Mouse (Mus musculus) gastrocnemius, postnatal 36 days (tissue): Measurements from ENCODE around the gene Gm11060. TPM values are rescaled to one million over a fixed set of nuclear protein-coding genes. Genes with fewer than 3 reads are reported as not detected.

Experiments
- DNase-seq, 2 experiments: peaks; one replicate each; pipeline ENCODE4 v3.0.0; 2022
- intact Hi-C: fragments of 180-260 bp; cut with DNase I; formaldehyde crosslinking; loops from one replicate; pipeline ENCODE4 v1.15.1; 2025
- total RNA-seq, 2 experiments: library from RNA; stranded (reverse); gene quantifications; 2 replicates each; pipeline ENCODE4 v1.2.3; 2021

Gm11060 gene
- total RNA-seq, 2 experiments from 2014 or later = not detected

DNA sequence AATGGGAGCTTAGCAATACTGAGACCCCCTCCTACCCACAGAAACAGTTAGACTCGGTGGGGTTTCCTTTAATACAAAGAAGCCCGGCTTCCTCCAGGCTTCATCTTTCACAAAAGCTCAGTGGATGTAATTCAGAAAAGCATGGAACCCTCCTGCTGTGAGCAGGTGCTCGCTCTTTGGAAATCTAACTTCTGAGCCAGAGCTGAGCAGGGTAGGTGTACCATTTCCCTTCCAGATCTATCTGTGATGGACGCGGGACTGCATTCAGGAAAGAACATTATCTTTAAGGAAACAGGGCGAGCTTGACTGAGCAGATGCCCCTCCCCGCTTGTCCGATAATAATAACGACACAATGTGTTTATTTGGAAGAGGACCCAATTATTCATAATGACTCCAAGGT lies 22.3 kb downstream of the Gm11060 start:
- intact Hi-C loops = no loop called here

DNA sequence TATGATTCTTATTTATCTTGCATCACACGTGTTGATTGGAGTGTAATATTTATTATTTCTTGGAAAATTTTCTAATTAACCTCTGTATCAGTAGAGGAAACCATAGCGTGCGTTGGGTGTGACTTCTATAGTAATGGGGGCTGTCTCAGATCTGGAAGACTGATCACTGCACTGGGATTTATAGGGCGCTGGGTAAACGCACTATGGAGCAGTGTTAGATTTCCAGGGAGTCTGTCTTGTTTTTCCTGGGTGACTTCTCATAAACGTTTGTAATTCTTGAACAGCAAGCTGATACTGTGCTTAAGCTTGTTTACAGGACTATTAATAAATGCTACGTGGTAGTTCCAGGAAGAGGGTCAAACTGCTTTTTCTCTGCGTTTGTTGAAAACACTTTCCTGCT lies 25.9 kb downstream of the Gm11060 start:
- intact Hi-C loops = no loop called here
- DNase-seq = no peak

More for the DNA sequence above, 22.3 kb downstream of the Gm11060 start:
- DNase-seq = no peak

DNA sequence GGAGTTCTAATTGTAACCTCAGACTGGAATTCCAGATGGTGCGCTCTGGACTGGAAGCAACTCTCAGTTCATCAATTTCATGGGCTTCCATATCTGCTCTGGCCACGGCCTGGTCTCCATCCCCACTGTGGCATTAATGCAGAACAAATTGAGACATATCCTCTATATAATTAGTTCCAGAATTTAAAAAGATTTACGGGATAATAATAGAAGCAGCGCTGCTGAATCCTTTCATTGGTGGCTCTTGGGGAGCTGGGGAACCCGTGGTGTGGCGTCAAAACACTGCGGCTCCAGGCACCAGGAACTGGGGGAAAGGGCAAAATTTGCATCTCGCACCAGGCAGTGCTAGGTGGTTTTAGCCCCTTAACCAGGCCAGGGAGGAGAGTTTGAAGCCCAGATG lies 30.4 kb downstream of the Gm11060 start:
- intact Hi-C loops = no loop called here

DNA sequence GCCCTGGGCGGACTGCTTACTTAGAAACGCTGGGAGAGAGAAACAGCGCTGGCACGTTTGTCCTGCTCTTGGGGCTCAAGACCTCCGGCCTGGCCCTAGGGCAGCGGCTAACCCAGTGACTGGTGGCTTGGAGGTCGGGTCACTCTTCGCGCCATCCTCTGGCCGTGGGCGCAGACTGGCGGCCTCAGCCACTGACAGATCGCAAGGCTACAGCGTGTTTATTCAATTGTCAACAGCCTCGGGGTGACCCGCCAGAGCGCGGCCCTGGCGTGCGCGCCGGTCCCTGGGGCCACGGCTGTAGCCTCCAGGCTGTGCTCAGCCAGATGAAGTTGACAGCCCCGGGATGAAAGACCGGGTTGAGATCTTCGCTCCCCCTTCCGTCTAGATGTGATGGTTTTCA lies 31.1 kb downstream of the Gm11060 start:
- intact Hi-C loops = no loop called here
- no peak for DNase-seq

More for the DNA sequence above, 30.4 kb downstream of the Gm11060 start:
- no peak for DNase-seq

DNA sequence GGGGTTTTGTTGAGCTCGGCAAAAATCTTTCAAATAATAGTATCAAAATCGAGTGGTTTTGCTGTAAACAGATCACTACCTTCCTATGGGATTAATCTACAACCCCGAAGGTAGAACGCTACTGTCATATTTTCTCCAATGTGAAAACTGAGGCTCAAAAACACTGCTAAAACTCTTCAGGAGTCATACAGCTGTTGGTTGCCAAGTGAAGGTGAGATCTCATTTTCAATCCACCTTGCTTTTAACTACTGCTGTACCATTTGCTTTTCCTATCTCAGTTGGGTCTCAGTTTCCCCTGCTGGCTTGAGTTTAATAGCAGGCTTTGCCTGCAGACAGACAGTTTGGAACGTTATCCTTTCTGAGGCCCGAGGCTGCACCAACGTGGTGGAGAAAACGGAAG lies 31.6 kb downstream of the Gm11060 start:
- DNase-seq = no peak
- intact Hi-C loops = no loop called here

DNA sequence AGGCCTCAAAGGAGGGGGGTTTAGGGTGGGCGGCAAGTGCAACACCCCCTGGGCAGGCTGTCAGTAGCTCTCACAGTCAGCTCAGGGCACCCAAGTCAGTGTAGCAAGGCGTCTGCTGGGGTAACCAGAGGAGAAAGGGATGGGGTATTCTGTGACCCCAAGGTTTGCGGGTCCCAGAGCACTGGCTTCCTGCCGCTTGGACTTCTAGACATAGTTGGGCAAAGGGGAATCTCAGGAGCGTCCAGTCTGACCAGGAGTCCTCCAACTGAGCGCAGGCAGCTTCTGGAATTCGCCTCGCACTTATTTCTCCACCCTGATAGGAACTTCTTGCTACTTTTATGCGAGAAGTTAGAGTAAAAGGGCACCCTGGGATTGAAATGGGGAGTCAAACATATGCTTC lies 32.1 kb downstream of the Gm11060 start:
- DNase-seq = no peak
- intact Hi-C loops = no loop called here

DNA sequence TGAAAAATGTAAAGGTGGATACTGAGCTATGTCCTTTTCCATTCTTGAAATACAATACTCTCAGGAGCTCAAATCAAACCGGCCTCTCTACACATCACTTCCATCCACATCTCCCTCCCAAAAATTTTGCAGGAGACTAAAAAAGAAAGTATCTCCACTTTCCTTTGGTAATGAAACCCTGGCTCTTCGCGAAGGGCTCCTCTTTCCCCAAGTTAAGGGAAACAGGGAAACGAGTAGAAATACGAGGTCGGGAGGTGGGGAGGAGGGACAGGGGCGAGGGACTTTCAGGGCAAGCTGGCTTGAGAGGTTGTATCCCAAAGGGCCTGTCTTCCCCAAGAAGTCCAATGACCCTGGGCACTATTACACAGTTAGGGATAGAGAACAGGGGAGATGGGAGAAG lies 32.6 kb downstream of the Gm11060 start:
- intact Hi-C loops = no loop called here
- no peak for DNase-seq

DNA sequence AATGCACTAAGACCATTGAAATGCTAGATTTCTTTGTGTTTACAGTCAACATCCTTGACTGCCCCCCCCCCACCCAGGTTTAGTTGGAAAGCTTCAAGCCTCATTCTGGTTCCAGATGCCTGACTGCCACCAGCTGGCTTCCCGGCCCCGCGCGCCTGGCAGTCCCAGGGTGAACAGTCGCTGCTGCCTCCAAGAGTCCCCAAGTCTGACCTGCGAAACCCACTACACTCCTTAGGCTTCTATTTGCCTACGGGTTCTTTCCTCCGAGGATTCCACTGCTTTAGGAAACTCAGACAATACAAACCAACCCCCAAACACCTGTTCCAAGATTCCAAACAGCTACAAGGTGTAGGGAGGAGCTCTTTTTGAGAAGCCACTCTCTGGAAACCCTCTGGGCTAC lies 33.4 kb downstream of the Gm11060 start:
- no peak for DNase-seq
- intact Hi-C loops = no loop called here

DNA sequence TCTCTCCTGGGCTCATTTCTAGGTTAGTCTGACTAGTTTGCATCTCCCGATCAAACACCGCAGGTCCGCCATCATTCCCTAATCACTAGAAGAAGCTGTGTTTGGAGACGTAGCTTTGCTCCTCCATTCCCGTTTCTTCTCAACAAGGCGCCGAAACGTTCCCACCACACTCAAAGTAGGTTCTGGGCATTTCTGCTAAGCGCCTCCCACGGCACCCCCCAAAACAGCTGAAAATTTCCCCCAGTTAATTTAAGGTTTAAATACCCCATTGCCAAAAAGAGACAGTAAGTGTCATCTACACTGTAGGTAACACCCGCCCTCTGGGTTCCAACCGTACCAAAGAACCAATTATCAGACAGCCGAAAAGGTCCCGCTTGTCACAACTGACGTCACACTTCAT lies 33.8 kb downstream of the Gm11060 start:
- no peak for DNase-seq
- intact Hi-C loops = no loop called here

DNA sequence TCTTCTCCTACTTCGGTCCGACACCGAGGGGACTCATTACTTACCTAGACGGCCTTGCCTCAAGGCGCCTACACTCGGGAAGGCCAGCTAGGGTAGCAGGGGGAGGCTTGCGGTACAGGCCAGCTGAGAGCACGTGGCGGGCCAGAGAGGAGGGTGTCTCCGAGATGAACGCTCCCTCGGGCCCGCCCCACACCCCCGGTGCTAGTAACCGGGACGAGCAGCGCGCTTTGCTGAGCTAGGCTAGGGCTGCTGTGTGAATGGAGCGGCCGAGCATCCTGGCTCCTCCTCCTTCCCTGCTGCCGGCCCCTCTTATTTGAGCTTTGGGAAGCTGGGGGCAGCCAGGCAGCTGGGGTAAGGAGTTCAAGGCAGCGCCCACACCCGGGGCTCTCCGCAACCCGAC lies 34.5 kb downstream of the Gm11060 start, which contains the start of gene Wt1:
Gene Wt1 (plus strand): TSS at position 251 of the 400 bp plus-strand sequence.
- intact Hi-C loops = no loop called here
- no peak for DNase-seq

DNA sequence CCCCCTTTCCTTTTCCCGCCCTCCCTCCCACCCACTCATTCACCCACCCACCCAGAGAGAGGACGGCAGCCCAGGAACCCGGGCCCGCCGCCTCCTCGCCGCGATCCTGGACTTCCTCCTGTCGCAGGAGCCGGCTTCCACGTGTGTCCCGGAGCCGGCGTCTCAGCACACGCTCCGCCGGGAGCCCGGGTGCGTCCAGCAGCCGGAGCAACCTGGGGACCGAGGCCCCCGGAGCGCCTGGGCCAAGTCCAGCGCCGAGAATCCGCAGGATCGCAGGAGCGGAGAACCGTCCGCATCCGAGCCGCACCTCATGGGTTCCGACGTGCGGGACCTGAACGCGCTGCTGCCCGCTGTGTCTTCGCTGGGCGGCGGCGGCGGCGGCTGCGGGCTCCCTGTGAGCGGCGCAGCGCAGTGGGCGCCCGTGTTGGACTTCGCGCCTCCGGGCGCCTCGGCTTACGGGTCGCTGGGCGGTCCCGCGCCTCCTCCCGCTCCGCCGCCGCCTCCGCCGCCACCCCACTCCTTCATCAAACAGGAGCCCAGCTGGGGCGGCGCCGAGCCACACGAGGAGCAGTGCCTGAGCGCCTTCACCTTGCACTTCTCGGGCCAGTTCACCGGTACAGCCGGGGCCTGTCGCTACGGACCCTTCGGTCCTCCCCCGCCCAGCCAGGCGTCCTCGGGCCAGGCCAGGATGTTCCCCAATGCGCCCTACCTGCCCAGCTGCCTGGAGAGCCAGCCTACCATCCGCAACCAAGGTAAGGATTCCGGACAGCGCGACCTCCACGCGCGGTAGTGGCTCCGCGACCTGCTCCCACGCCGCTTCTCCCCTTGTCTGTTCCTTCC lies 35.1 kb downstream of the Gm11060 start:
- intact Hi-C loops = no loop called here
- DNase-seq = no peak

DNA sequence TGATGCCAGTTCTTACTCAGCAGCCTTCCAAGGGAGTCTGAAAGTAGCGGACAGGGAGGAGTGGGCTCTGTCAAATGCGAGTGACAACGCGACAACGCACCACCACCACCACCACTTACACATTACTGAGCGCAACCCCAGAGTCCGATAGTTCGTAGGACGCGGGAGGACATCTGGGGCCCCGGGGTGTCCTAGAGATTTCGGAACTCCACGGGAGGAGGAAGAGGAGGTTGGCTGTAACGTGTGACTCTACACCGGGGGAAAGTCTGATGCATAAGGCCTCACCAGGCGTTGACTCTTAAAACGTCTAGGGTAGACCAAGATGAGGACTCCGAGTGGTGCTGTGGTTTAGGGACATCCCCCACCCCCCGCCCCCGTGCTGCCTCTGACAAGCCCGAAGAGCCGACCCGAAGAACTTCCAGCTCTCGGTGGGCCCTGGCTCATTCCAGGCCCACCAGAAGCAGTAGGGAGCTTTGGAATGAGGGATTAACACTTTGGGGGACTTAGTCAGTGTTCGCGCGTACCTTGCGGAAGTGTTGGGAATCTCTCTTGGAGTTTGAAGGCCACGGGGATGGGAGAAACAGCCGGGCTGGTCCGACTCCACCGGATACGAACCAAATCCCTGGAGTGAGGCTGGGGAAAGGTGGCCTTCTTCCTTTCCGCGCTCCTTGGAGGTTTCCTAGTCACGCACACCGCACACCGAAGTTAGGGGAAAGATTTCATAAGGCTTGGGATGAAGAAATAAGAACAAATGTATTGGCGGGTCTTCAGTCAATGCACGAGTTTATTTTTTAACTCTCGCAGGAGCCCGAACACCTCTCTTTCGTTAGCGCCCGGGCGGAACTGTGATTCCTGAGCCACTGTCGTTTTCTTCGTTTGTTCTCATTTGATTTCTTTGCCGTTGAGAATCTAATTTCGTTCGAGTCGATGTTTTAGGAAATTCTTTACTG lies 36.0 kb downstream of the Gm11060 start:
- intact Hi-C loops = no loop called here
- no peak for DNase-seq

DNA sequence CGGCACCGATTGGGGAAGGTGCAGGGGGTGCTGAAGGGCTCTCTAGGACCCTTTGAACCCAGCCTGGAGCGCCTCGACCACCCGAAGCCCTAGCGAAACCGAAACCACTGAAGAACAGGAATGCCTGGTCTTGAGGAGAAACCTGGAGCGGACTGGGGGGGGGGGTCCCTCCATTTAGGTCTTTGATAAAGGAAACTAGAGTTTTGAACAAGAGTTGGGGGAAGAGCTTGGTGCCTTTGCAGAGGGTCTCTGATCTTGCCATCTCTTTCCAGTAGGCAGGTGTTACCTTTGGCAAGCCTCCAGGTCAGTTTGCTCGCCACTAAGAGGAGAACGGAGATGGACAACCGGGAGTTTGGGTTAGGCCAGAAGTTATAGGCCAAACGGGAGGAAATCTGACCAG lies 36.7 kb downstream of the Gm11060 start:
- intact Hi-C loops = no loop called here
- no peak for DNase-seq

DNA sequence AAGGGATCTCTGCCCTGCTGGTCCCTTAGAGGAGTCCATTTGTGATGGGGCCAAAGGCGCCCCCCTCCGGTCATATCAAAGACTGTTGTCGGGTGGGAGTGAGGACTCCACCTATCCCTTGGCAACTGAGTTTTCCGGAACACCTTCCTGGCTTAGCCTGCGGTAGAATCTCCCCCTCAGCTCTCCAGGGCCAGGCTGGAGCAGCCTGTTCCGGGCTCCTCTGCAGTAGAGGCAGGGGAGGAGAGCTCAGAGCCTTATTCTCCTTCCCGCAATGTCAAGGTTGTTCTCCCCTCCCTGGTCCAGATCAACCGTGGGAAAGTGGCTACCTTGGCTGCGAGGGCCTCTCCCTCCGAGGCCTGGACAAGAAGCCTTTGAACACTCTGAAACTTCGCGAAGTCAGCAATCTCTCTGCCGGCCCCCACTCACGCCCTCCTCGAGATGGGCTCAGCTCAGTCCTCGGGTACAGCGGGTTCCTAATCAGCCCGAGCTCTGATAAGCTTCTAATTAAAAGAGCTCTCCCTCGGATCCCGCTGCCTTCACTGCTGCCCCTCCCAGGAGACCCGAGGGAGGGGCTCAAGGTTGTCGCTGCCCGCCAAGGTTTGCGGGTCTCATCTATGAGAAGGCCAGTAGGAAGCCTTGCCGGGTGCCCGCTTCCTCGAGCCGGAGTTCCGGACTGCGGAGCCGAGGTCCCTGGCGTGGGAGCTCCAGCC lies 38.7 kb downstream of the Gm11060 start:
- intact Hi-C loops = no loop called here
- no peak for DNase-seq

DNA sequence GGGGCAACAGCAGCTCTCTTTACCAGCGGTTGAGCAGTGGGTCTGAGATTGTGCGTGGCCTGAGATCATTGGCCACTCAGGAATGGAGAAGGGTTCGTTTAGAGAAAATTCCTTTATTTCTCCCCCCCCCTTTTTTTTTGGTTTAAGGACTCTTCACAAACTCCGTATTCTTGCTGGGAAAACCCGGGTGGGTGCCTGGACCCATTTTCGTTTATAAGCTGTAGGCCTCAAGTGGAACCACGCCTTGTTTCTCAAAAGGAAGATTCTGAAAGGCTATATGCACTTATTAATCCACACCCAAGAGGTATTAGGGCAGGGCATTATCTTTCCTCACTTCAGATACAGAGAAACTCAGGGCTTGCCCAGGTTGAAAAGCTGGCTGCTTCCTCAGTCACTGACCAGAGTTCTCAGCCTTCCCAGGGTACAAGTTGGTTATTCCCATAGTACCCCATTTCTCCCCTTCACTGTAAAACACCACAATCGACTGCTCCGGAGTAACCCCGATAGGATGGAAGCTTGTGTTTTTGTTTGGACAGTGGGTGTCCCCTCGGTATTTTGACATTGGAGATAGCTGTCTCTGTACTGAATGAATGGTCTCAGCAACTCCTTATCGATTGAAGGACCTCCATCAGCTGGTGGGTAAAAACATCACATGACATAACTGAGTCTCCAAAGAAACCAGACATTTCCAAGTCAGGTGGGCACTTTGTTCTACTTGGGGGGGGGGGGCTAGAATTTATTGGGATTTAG lies 39.4 kb downstream of the Gm11060 start:
- no peak for DNase-seq
- intact Hi-C loops = no loop called here

DNA sequence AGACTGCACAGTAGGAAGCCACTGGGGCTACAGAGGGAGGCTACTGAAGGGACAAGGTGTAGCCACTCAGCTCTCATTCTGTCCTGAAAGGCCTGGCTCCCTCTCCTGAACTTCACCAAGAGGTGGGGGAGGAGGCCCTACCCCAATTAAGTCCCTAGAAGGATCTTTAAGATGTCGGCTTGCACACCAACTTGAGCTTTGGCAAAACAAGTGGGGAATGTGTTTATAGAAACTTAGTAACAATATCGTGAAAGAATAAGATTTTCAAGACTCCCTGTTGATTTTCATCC lies 39.9 kb downstream of the Gm11060 start:
- intact Hi-C loops = no loop called here
- no peak for DNase-seq

DNA sequence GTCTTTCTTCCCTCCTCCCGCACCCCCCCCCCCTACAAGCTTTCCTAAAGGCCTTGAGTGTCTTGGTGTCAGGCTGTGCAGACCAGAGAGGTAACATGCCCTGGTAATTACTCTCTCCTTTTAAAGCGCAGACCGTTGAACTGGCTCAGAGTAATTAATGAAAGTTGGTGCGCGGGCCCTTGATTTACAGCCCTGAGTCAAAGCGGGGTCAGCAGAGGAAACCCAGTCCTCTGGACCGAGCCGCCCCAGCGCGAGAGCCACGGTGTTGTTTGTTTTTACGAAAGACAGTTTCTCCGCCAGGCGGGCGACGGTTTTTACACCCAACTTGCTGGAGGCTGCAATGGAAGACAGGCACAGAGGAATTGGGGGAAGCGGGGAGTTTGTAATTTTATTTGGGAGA lies 40.5 kb downstream of the Gm11060 start:
- intact Hi-C loops = no loop called here
- no peak for DNase-seq

DNA sequence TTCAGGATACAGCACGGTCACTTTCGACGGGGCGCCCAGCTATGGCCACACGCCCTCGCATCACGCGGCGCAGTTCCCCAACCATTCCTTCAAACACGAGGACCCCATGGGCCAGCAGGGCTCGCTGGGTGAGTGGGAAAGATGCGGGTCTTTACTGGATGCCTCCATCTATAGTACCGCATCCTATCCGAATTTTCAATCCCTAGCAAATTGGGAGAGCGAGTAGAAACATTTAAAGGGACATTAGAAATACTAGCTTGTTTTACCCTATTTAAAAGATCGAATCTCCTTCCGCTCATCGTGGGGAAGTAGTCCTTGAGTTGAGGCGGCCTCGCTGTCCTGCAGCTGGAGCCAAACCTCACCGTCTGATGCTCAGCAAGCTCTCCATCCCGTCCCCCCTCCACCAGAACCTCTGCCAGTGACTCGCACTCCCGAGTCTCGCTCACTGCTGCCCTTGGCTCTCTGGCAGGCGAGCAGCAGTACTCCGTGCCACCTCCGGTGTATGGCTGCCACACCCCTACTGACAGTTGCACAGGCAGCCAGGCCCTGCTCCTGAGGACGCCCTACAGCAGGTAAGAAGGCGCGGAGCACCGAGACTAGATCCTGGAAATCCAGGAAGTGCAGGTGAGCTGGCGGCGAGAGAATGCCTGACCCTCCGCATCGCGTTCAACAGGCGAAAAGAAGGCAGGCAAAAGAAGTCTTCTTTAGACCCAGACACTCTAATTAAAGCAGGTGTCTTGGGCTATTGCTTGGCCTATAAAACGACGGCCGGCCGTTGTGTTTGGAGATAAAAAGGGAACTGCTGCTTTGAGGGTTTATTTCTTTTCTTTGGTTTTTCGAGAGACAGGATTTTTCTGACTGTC lies 41.3 kb downstream of the Gm11060 start:
- intact Hi-C loops = no loop called here

DNA sequence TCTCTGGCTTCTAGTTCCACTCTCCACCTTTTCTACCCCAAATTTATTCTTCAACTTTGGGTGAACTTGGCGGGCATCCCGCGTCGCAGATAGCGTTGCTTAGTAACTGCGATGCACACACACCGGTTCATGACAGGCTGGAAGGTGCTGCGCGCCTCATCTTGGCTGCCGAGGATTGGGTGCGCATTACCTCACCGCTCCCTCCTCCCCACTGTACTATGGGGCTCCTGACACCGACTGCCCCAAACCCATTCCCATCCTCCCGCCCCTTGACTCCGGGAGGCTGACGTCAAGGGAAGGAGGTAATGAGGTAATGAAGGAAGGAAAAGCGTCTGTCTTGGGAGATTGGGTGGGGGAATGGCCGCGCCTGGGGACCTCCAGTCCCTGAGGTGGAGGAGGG lies 42.5 kb downstream of the Gm11060 start:
- DNase-seq = no peak
- intact Hi-C loops = no loop called here

More for the DNA sequence above, 41.3 kb downstream of the Gm11060 start:
- DNase-seq = no peak
